Mouse (Mus musculus) fat pad, adult 2 months (tissue): ENCODE results near the gene Fpr1.
"Not testable (repeated sequence)": the region's sequence is repeated elsewhere in the genome, so short reads cannot be mapped to it uniquely, and the experiment has no call there.

ENCODE experiments used
- DNase-seq: peaks from one replicate; pipeline ENCODE4 v3.0.0-alpha.2; 2011; ENCODE audit warnings: low read depth, low spot score; ENCODE audit errors: extremely low read depth

The Fpr1 gene

GRCm38 (mm10) chr17:17855064-17855838, 28.5 kb downstream of the Fpr1 start, which contains the start of gene Has1:
Gene Has1, minus strand, starts transcription at chr17:17855205.
- DNase-seq = no peak

GRCm38 (mm10) chr17:17849906-17850712, 33.6 kb downstream of the Fpr1 start:
- no peak for DNase-seq

GRCm38 (mm10) chr17:17848988-17849387, 34.8 kb downstream of the Fpr1 start:
- no peak for DNase-seq

DNA sequence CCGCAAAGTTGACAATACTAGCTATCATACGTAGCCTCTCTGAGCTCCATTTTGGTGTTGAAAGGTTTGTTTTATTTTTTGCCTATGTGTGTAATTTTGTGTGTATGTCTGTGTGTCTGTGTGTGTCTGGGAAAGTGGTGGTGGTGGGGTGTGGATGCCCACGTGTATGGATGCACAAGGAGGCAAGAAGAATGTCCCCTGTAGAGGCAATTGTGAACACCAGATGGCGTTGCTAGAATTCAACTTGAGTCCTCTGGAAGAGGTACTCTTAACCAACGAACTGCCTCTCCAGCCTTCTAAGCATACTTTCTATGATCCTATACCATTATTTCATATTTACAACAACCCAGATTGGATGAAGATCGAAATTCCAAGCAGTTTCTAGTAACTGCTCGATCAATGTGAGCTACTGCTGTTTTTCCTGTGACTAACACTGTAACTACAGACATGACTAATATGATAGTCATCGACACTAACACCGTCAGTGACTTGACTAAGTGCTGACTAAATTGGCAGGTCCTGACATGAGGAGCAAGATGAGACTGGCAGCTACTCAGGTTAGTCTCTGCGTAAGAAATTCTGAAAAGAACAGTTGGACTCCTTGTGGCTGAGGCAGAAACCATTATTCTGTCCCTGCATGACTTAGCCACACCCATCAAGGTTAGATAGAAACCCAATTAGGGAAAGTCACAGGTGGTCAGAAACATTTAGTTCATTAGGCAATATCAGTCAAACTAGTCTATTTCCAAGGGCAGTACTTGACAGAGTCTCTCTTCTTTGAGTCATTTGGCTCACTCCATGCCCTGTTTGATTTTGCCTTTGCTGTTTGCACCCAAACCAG, 38.3 kb downstream of the Fpr1 start:
- no peak for DNase-seq

DNA sequence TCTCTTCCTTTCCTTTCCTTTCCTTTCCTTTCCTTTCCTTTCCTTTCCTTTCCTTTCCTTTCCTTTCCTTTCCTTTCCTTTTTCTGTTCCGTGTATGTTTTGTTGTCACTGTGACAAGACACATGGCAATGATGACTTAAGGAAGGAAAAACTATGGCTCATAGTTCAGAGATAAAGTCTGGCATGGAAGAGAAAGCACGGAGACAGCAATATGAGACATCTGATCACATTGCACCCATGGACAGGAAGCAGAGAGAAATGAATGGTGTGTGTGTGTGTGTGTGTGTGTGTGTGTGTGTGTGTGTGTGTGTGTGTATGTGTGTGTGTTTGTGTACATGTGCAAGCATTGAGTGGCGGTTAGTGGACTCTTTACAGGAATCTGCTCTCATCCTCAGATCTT, 39.1 kb downstream of the Fpr1 start:
- DNase-seq = not testable (repeated sequence)

- DNase-seq = no peak
Measured at GRCm38 (mm10) chr17:17843534-17844261, 40.0 kb downstream of the Fpr1 start.

DNA sequence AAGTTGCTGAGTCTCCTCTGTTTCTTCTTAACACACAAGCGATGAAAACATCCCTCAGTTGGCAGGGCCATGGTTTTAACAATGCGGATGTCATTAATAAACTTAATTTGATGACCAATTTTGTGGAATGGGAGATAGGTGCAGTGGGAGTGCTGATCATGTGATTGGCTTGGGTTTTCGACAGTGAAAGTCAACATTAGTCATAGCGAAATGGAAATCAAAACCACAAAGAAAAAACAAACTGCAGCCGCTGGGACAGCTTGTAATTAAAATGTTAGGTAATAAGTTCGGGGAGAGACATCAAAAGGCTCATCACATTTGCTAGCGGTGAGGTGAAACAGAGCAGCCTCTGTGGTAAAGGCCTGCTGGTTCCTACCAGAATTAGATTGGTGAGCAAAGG, 42.9 kb downstream of the Fpr1 start:
- no peak for DNase-seq

DNA sequence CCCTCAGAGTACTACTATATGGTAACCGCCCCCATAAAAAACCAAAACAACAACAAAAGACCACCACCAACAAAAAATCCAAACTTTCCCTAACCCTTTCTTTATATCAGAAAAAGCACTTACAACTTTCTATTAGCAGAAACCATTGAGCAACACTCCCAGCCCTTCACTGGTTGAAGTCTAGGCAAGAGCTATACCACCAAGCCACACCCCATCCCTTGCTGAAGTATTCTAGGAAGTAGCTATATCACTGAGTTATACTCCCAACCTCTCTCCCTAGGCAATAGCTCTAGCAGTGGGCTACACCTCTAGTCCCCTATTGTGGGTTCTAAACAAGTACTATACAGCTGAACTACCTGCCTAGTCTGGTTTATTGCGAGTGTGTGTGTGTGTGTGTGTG, 44.5 kb downstream of the Fpr1 start:
- no peak for DNase-seq

GRCm38 (mm10) chr17:17837919-17838701, 45.6 kb downstream of the Fpr1 start:
- peak; percentile 40 for DNase-seq

DNA sequence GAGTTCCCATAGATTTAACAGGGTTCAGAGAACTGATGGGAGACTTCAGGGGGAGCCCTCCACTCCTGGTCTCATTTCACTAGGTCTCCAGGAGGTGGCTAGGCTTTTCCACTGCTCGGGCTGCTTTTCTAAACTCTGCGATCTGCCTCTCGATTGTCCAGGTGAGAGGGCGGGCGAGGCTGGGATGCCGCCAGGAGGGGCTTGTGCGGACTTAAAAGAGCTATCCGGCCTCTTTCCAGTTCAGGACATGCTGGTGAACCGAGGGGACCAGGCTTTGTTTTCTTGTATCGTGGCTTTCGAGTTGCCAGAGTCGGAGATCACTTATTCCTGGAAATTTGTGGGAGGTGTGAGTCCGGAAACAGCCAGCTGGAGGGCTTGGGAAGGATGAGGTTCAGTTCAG, 46.3 kb downstream of the Fpr1 start:
- no peak for DNase-seq

GRCm38 (mm10) chr17:17836101-17836500, 47.6 kb downstream of the Fpr1 start:
- no peak for DNase-seq

- DNase-seq = no peak
Measured at GRCm38 (mm10) chr17:17834896-17835295, 48.8 kb downstream of the Fpr1 start.

- no peak for DNase-seq
Measured at GRCm38 (mm10) chr17:17830731-17831130, 53.0 kb downstream of the Fpr1 start.

DNA sequence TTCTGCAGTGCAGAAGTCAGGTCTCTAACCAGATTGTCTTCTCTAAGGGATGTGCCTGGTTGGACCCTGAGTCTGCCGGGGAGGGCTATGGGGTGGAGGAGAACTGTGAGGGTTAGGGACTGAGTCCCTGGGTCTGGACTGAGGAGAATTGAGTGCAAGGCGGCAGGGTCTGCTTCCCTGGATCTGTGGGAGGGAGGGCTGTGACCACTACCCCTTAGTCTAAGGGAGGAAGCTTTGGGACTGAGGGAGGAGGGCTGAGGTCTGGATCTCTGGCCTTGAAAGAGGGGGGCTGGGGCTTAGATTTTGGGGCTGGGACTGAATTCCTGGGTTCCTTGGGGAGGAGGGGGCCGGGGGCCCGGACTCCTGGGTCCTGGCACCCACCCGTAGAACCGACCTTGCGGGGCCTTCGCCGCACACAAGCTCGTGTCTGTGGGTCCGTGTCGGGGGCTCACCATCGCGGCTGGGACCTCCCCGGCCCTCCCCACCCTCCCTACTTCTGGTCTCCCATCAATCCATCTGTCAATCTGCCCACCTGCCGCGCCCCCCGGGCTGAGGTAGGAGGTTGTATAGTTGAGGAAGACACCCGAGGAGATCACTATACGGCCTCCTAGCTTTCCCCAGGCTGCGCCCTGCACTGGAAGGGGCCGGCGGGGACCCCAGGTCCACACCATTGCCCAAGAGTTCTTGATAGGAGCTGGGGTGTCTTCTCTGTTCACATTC, 53.8 kb downstream of the Fpr1 start:
- no peak for DNase-seq

GRCm38 (mm10) chr17:17829052-17829785, 54.5 kb downstream of the Fpr1 start:
- no peak for DNase-seq

DNA sequence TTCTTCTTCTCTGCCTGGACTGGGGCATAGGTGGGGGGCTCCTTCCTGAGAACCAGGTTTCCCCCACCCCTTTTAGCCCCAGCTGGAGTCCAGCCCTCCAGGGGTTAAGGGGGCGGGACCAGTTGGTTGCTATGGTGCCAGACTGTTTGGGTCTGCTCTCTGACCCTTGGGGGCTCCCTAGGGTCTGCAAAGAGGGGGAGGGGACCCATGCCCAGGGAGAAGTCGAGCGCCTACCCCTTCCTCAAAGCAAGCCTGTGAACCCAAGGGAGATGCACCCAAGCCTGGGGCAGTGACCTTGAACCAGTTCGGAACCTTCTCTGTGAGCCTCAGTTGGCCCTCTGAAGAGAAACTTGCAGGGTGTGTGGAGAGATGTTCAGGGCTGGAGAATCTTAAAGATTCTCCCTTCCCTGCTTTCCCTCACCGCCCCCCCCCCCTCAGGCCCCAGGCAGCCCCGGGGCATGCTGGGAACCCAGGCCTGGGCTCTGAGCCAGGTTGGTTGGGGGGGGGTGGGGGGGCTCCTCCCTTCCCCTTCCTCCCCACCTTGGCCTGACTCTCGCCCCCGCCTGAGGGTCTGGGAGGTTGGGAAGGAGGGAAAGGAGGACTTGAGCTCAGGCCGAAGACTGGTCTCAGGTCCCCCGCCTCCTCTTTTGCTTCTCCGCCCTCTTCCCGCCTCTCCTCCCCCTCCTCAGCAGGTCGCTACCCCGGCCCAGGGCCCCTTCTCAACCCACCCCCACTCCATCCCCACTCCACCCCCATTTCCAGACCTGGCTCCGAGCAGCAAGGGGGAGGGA, 55.4 kb downstream of the Fpr1 start:
- no peak for DNase-seq

- DNase-seq = no peak
Measured at GRCm38 (mm10) chr17:17827658-17828190, 56.0 kb downstream of the Fpr1 start.
